Mouse (Mus musculus) ES-Bruce4 (cell line): Measurements from ENCODE around the gene D5Ertd579e.

Experiments
- CTCF ChIP-seq: IDR thresholded peaks from one replicate; pipeline ENCODE4 v1.8.1; 2011; ENCODE audit warnings: low read depth, low read length
- EP300 ChIP-seq: IDR thresholded peaks from 2 replicates; pipeline ENCODE4 v1.6.1; 2011; ENCODE audit warnings: low read depth, low read length; ENCODE audit not compliant: insufficient read depth

DNA sequence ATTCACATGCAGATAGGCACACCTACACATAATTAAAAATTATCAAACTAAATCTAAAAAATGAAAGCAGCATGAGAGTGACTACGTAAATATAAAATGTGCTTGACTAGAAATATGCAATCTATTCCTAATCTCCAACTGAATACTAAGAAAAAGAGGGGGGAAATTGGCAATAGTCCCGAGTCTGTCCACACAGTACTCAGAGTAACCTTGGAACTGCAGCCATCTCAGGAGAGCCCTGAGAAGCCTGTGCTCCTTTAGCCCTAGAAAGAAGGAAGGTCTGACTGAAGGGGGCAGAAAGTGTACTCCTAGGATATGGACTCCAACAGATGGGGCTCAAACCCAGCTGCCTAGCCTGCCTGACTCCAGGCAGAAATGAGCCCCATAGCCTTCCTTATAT is 137.3 kb downstream of the D5Ertd579e start:
- TF ChIP-seq EP300: no peak
- TF ChIP-seq CTCF: no peak
